Mouse (Mus musculus): ENCODE measurements around the gene Gbp7.
A peak's percentile ranks its signal among the peaks of the same experiment; 100 is the strongest.
"Not testable (repeated sequence)": the region's sequence is repeated elsewhere in the genome, so short reads cannot be mapped to it uniquely, and the experiment has no call there.

The Gbp7 gene

DNA sequence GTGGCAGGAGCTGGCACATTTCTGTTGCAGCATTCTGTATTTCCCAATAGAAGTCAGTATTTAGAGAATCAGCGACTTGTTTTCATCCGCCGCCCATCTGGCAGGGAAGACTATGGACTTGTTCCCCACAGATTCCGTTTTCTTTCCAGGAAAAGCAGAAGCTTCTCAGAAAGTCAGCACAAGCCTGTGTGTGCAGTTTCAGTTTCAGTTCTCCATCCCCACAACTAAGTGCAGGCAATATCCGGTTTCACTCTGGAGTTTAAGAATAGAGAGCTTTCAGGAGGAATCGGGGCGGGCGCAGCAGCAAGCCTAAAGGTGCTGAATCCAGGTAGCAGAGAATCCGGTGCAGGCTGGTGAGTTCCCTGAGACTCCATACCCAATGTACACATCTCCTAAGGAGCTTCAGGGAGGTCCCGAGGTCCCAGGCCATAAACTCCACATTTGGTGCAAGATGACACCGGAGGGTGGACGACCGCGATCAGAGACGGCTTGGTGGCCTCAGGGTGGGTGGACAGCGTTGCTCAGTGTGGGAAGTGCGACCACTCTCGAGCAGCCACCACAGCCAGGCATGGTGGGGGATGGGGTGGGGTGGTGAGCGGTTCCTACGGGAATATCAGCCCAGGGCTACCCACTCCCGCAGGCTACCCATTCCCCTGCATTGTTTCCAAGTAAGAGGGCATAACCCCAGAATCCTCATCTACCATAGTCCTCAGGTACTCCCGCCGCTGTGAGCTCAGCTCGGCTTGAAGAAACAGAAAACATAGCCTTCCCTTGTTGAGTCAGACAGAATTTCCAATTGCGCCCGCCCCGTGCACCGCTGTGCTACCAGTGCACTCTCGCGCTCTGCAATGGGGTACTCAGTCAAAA, at the start of gene Gbp7:
TSS of gene Gbp7 (plus strand) at position 256 of the 867 bp plus-strand sequence.
- peak; percentile 33 for DNase-seq

- peak; percentile 44 for DNase-seq
These were observed 39.7 kb upstream of the Gbp7 start for GRCm38 (mm10) chr3:142490465-142490864.

- DNase-seq: no peak
These were observed 36.5 kb upstream of the Gbp7 start, which contains the start of gene Gbp5 for GRCm38 (mm10) chr3:142493536-142494061. Gbp5 (plus strand) TSS chr3:142493978.

DNA sequence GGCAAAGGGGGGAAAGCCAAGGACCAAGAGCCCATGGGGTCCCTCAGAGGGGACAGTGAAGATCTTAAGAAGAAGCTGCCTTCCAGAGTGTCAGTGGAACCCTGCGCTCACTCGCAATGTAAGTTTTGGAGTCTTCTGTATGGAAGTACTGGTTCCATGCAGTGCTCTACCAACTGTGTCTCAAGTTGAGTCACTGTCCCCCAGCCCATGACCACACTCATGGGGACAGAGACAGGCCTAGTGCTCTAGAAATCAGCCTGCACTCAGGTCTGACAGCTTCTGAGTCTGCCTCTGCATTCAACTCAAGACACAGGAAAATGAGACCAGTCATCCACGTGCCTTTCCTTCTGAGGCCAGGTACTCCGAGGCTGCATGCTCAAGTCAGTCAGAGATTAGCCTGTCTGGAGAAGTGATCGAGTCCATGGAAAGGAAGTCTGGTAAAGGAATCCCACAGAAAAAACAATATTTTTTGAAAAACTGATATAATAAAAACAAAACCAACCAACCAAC, 34.9 kb upstream of the Gbp7 start:
- no peak for DNase-seq

DNA sequence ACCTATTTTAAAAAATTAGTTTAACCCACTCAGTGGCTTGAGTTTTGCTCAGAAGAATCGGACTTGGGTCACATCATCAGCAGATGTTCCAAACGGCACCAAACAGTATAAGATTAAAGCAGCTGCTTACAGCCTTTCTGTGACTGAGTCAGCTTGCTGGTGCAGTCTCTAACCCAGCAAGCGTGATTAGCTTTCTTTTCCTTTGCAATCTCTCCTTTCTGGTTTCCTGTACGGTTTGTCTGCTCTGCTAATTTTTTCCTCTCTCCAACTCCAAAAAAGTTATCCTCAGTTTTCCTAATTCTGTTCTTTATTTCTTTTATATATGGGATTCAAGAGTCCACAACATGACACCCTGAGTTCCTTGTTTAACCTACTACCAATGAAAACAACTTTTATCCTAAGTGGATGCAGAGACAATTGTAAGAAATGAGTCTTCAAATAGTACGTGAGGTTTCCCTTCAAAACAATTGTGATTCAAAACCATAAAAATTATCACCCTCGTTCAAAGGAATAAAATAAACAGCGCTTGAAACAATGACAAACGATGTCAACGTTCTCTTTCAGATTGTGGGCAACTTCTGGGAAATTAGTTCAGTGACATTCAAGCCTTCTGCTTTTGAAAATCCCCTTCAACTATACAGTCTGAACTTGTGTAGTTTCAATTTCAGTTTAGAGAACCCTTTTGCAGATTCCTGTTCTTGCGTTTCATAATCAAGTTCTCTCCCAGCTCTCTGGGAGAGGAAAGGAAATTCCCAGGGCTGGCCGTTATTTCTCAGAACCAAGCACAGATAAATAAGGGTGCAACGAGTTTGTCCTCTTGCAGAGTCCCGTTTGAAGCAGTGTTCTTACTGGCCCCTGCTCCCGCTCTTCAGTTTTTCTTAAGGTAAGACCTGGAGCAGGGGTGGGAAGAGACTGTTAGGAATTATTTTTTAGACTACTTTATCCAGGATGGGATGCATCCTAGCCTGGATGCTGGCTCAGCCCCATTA, 33.7 kb upstream of the Gbp7 start:
- no peak for DNase-seq

- DNase-seq: no peak
These were observed 32.9 kb upstream of the Gbp7 start for GRCm38 (mm10) chr3:142497123-142497841.

DNA sequence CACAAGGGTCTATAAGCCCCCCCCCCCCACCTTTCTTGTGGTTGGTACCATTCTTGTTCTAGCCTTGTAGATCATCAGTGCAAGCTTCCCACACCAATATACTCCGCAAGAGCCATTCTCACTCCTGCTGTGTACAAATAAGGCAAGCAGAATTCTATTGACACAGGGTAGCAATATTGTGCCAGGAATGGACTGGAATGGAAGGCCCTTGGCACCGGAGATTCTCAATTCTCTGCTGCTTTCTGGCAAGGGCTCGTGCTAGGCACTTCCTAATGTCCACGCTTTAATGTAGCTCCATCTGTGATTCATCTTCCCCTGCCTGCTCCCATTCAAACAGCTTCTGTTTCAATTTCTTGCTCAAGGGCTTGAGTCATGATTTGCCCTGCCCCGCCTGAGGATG, 31.2 kb upstream of the Gbp7 start:
- no peak for DNase-seq

DNA sequence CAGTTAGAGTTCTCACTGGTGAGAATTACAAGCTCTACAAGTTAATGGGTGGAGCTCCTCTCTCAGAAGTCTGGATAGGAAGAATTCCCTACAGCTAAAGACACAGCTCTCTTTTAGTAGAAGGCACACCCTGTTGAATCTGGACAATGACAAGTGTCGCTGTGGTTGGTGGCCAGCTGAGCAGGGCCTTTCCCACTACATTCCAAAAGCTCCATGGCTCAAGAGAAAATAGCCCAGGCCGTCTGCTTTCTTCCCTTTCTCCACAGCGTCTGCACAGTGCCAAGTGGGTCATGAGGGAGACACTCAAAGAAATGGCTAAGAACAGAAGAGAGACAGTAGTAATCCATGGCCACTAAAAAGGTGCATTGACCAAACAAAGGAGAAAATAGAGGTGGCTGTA, 2.0 kb upstream of the Gbp7 start:
- DNase-seq: no peak

DNA sequence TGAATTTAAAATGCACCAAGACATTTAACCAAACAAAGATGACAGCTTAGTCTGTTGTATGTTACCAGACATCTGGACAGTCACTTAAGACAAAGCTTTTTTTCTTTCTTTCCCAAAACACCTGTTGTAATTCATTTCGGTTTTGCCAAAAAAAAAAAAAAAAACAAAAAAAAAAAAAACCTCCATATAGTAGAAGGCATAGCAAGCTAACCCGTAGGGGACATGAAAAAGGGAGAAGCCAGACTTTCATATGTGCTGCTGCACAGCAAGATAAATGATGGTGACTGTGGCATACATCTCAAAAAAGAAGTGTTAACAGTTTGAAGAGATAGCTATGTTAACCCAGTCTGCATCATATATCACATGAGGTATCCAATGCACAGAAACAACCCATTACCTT, 545 bp upstream of the Gbp7 start:
- no peak for DNase-seq

GRCm38 (mm10) chr3:142531595-142531994, 1.5 kb downstream of the Gbp7 start:
- no peak for DNase-seq

DNA sequence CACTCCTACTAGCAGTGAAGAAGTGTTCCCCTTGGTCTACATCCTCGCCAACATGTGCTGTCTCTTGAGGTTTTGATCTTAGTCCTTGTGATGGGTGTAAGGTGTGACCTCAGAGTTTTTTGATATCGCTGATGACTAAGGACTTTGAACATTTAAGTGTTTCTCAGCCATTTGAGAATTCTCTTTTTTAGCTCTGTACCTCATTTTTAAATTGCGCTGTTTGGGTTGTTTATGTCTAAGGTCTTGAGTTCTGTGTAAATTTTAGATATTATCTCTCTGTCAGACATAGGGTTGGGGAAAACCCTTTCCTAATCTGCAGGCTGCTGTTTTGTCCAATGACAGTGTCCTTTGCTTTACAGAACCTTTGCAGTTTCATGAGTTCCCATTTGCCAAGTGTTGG, 3.0 kb downstream of the Gbp7 start:
- DNase-seq: no peak

DNA sequence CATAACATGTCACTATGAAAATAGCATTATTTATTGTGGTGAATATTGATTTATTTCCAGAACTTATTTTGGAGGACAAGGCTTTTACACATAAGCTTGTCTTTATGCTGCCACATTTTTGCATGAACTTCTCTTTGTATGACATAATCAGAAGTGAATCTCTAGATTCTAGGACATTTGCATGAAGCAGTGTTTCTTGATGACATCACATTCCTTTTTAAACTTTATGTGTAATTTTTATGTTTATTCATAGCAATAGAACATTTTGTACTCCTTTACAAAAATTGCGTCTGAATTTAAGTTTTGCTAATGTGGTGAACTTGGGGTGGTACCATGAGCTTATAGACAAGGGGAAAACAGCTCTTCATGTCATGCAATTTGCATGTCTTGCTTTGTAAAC, 5.5 kb downstream of the Gbp7 start:
- no peak for DNase-seq

DNA sequence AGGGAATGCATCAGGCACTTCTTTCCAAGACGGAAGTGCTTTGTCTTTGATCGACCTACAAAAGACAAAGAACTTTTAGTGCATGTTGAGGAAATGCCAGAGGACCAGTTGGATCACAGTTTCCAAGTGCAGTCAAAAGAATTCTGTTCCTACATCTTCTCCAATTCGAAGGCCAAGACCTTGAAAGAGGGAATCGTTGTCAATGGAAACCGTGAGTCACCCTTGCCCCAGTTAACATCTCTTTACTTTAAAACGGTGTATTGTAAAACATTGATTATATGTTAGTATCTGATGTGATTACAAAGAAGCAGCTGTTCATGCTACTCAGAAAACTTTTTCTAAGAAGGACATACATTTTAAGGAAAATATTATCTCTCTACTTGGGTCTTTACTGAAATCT, 11.2 kb downstream of the Gbp7 start:
- DNase-seq: no peak

- DNase-seq: not testable (repeated sequence)
These were observed 12.6 kb downstream of the Gbp7 start for GRCm38 (mm10) chr3:142542776-142543175.

DNA sequence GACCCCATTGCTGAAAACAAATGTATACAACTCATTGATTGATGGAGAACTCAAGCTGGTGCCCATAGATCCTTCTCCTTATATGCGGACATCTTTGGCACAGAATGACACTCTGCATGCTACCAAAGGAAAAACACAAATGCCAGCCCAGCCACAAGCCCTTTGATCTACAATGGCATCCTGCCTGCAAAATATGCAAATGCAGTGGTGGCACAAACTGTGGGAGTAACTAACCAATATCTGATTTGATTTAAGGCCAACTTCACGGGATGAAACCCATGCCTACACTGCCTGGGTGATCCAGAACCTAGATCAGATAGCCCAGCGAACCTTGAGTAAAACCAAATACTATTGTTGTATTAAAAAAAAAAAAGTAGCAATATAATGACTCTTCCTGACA, 16.5 kb downstream of the Gbp7 start:
- no peak for DNase-seq

GRCm38 (mm10) chr3:142550052-142550676, 20.0 kb downstream of the Gbp7 start:
- no peak for DNase-seq

DNA sequence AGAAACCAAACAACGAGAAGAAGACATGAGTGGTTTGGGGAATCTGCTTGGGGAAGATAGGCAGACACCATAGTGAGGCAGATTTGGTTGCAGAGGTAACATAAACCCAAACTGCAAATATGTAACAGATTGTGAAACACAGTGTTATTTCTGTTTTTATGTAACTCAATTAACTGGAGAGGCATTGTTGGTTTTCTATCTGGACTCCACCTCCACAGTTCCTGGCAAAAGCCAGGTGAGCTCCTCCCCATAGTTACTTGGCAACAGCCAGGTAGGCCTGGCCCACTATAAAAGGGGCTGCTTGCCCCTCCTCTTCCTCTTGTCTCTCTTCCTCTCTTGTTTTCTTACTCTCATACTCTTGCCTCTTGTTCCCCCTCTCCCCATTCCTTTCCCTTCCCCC, 24.5 kb downstream of the Gbp7 start:
- DNase-seq: no peak

DNA sequence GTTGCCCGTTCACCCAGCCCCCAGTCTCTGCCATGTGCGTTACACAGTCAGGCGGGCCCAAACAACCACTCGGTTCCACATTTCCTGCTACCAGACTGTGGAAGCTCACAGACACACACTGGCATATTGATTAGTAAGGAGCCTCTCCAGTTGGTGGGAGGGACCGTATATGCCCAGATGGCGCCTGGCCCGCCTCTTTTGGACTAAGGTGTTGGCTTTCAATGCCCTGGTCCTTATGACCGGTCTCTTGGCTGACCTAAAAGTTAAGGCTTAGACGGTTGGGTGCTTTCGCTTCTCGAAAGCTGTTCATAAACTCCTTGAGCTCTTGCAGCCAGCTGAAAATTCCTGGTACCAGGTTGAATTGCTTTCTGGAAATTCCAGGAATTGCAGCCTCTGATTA, 25.5 kb downstream of the Gbp7 start:
- no peak for DNase-seq

- DNase-seq: no peak
These were observed 29.6 kb downstream of the Gbp7 start, which contains the start of gene Gbp3 for GRCm38 (mm10) chr3:142559632-142560228. Gbp3 (plus strand) TSS chr3:142560026.

- peak; percentile 52 for DNase-seq
These were observed 30.3 kb downstream of the Gbp7 start for GRCm38 (mm10) chr3:142560296-142560948.
